Mouse (Mus musculus) erythroblast, embryonic 14.5 days (primary cell): ENCODE results near the gene Vdr.

Experiments used
- GATA1 ChIP-seq: IDR thresholded peaks from 2 replicates; pipeline ENCODE4 v1.6.1; 2012; ENCODE audit warnings: low read length, inconsistent platforms, mixed read lengths
- TAL1 ChIP-seq: IDR thresholded peaks from 3 replicates; pipeline ENCODE4 v1.6.1; 2012; ENCODE audit warnings: low read length, inconsistent platforms, mixed read lengths

- TF ChIP-seq GATA1 (no peak), TAL1 (no peak)
Observed at GRCm38 (mm10) chr15:97836894-97837247, 73.6 kb downstream of the Vdr start.
